Mouse (Mus musculus): ENCODE results near the gene Rad9b.
A peak's percentile ranks its signal among the peaks of the same experiment; 100 is the strongest.

Rad9b gene

DNA sequence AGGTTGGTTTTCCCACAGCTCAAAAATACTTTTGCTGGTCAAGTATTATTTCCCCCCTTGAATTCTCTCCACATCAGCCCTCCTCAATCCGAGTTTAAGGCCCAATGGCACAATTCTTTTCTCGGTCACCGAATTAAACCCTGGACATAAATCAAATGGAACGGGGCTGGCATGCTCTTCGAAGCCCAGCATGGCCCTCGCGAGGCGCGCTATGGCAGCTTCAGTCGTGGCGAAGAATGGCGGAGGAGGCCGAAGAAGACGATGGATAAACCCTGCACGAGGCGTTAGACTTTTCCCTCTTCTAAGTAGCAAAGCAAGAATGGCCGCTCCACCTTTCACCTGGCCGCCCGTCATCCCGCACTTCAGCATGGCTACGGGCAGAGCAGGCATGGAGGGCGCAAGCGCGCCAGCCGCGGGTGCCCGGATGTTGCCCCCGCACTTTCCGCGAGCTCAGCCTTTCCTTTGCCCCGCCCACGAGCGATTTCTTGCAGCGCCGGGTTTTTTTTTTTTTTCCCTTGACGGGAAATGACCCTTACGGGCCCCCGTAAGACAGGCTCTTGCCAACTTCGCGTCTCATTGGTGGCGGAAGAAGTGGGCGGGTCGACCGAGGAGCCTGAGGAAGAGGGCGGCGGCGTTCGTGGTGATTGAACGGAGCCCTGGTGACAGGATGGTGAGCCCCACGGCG lies at the start of gene Rad9b, which contains the start of gene Vps29:
TSS of gene Rad9b (minus strand) at position 427 of the 685 bp plus-strand sequence.
TSS of gene Vps29 (plus strand) at position 563 of the 685 bp plus-strand sequence.
- peak; percentile 98 for DNase-seq

DNA sequence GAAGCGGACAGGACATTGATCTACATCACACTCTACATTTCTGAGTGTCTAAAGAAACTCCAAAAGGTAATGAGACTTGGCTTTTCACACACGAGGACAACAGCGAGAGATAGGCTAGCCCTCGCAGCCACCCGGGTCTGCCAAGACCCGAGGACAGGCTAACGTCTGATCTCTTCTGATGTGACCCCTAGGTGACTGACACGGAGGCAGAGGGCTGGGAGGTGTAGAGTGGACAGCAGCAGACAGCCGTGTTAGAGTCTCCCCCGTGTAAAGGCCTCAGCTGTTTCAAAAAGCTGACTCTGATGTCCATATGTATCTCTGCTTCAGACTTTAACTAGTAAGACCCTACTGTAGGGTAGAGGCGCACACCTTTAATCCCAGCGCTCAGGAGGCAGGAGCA lies 49.3 kb upstream of the Rad9b start:
- no peak for DNase-seq

- peak; percentile 69 for DNase-seq
Measured at GRCm38 (mm10) chr5:122402772-122403171, 48.7 kb upstream of the Rad9b start.

GRCm38 (mm10) chr5:122402160-122402559 lies 48.1 kb upstream of the Rad9b start:
- DNase-seq = no peak

- peak; percentile 74 for DNase-seq
Measured at GRCm38 (mm10) chr5:122401303-122401640, 47.2 kb upstream of the Rad9b start.

DNA sequence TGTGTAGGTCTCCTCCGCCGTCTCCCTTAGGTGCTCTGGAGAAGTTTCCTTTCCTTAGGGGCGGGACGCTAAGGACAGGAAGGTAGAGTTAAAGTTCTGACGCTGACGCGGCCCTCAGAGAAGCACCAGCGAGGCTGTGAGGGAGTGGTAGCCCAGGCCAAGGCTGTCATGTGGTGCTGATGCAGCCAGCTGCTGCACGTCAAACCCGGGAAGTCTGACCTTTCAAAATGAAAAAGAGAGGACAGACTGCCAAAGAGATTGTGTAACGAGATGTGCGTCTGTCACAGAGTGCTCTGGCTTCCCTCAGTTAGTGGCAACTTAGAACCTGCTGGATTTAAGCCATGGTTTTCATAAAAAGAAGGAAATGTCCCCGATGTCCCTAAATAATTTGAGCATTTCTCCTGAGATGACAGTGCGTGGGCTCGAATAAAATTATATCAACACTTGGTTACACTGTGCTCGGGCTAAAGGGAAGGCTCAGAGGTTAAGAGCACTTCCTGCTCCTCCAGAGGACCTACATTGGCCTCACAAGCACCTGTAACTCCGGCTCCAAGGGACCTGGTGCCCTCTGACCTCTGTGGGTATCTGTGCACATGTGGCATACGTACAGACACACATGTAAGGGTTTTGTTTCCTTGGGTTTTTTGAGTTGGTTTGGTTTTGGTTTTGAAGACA lies 46.7 kb upstream of the Rad9b start:
- DNase-seq = peak; percentile 64

- DNase-seq = no peak
Measured at GRCm38 (mm10) chr5:122399871-122400270, 45.8 kb upstream of the Rad9b start.

- DNase-seq = no peak
Measured at GRCm38 (mm10) chr5:122397495-122397894, 43.5 kb upstream of the Rad9b start.

DNA sequence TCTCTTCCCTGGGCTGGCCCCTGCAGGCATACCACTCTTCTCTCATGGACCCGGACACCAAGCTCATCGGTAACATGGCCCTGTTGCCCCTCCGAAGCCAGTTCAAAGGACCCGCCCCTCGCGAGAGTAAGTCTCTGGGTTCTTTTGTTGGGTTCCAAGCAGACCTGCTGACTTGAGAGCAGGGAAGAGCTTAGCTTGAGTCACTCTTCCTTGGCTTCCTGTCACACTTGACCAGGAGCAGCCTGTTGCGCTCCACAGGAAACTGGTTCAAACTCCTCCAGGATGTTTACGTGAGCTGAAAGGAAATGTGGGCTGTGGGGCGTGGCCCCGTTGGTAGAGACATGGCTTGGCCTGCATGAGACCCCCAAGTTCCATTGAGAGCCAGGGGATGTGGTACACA lies 42.8 kb upstream of the Rad9b start:
- no peak for DNase-seq

DNA sequence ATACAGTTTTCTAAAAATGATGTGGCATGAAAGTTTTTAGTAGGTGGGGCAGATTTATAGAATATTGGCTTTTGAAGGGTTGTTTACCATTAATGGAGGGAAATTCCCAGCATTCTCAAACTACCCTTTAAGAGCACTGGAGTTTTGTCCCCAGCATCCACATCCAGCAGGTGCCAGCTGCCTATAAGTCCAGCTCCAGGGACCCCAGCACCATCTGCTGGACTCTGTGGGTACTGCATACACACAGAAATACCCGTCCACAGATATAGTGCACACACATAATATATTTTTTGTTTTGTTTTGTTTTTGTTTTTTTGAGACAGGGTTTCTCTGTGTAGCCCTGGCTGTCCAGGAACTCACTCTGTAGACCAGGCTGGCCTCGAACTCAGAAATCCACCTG lies 39.9 kb upstream of the Rad9b start:
- peak; percentile 63 for DNase-seq

- DNase-seq = peak; percentile 27
Measured at GRCm38 (mm10) chr5:122392227-122393004, 38.4 kb upstream of the Rad9b start.

DNA sequence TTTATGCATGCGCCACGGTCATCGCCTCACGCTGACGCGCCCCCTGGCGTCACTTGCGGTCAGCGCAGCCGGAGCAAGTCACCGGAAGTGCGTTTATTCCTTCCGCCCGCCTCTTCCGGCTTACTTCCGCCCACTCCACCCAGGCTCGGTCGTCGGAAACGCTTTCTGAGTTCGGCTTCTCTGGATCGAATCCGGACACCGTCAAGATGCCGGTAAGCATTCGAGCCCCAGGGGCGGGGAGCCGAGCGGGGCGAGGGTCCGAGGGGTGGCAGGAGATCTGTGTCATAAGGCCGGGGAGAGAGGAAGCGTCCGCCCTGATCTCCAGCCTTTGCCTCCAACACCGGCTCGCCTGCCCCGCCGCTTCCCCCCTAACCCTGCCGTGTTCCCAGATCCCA lies 37.8 kb upstream of the Rad9b start, which contains the start of gene Arpc3:
TSS of gene Arpc3 (plus strand) at position 93 of the 395 bp plus-strand sequence.
- DNase-seq = peak; percentile 92

GRCm38 (mm10) chr5:122391178-122391785 lies 37.2 kb upstream of the Rad9b start:
- DNase-seq = no peak

GRCm38 (mm10) chr5:122390671-122391070 lies 36.6 kb upstream of the Rad9b start:
- DNase-seq = no peak

GRCm38 (mm10) chr5:122390006-122390405 lies 36.0 kb upstream of the Rad9b start:
- no peak for DNase-seq

GRCm38 (mm10) chr5:122379374-122380155 lies 25.5 kb upstream of the Rad9b start:
- DNase-seq = peak; percentile 84

DNA sequence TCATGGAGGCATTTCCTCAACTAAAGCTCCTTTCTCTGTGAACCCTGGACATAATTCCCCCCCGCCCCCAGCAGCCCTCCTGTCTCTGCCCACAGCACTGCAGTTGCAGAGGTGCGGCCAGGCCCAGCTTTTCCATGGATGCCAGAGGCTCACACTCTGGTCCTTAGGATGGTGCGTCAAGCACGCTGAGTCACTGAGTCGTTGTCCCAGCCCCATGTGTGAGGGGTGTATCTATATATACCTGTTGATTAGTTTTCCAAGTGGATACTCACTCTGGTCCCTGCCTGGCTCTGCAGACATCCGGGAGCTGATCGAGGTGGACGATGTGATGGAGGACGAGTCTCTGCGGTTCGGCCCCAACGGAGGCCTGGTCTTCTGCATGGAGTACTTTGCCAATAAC lies 24.1 kb upstream of the Rad9b start:
- DNase-seq = no peak

DNA sequence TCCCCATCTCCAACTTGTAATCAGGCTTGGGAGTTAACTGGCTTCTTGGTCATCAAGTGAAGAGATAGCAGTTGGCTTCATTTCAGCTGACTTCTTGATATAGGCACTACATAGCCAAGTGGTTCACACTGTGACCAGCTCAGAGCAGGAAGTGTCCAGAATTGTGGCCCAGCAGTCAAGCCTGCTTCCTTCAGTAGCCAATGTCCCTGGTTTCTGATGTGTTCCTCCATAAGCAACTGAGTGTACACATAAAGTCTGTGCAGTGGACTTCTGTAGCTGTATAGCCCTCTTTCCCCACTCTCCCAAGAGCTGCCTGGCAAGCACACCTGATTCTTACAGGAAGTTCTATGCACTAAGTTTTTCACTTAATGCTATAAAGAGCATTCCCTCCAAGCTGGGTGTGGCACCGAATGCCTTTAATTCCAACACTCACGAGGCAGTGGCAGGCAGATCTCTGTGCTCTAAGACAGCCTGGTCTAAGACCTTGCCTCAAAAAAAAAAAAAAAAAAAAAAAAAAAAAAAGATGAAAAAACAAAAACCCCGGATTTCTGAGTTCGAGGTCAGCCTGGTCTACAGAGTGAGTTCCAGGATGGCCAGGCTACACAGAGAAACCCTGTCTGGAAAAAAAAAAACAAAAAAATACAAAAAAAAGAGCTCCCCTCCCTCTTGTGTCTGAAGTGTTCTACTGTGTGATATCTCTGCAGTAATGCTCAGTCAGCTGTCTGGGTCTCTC lies 23.2 kb upstream of the Rad9b start:
- DNase-seq = no peak

DNA sequence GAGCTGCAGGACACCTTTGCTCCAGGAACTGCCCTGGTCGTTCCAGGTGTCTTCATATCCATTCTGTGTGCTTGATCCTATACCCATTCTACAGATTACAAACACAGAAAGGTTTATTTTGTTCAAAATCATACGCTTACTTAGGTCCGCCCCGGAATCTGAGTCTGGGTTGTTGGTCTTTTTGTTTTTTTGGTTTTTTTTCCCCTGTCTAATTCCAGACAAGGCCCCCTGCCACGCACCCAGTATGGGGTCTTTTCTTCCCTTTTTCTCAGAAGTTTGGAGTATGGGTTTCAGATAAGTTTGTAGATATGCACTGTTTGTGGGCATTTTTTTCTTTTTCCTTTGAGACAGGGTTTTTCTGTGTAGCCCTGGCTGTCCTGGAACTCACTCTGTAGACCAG lies 18.8 kb upstream of the Rad9b start:
- DNase-seq = no peak

GRCm38 (mm10) chr5:122372192-122372769 lies 18.2 kb upstream of the Rad9b start, which contains the start of gene Fam216a:
Fam216a (minus strand) TSS chr5:122372364.
- DNase-seq = peak; percentile 99

- no peak for DNase-seq
Measured at GRCm38 (mm10) chr5:122371591-122372191, 17.7 kb upstream of the Rad9b start, which contains the start of gene Gpn3. Gpn3 (plus strand) TSS chr5:122371876.
